Mouse (Mus musculus) cortical plate, adult 2 months (tissue): Measurements from ENCODE around the gene Eaf2.

ENCODE experiments used
- CTCF ChIP-seq: fragments of 200-500 bp; IDR thresholded peaks from 2 replicates; pipeline ENCODE4 v1.5.1; 2011; ENCODE audit warnings: mild to moderate bottlenecking, control low read depth, low read length; ENCODE audit not compliant: insufficient read depth; ENCODE audit errors: extremely low read depth
- POLR2A ChIP-seq: fragments of 200-500 bp; IDR thresholded peaks from 2 replicates; pipeline ENCODE4 v1.6.1; 2011; ENCODE audit warnings: mild to moderate bottlenecking, low read length, control low read depth; ENCODE audit not compliant: insufficient read depth; ENCODE audit errors: extremely low read depth

GRCm38 (mm10) chr16:36851202-36851601 is 23.6 kb downstream of the Eaf2 start:
- TF ChIP-seq CTCF (no peak), POLR2A (no peak)
